Mouse (Mus musculus) myocyte (in vitro differentiated cells): ENCODE results near the gene Gsk3a. TPM values are rescaled to one million over a fixed set of nuclear protein-coding genes. Genes with fewer than 3 reads are reported as not detected.

ENCODE experiments used
- H3K27me3 ChIP-seq: one replicate; pipeline ENCODE4 v1.6.1; 2011; ENCODE audit not compliant: control insufficient read depth, insufficient read depth, insufficient read length
- H3K36me3 ChIP-seq: one replicate; pipeline ENCODE4 v1.6.1; 2011; ENCODE audit not compliant: control insufficient read depth, insufficient read depth
- H3K4me2 ChIP-seq: one replicate; pipeline ENCODE4 v1.6.1; 2011; ENCODE audit warnings: low read depth, control low read depth
- H3K4me3 ChIP-seq: one replicate; pipeline ENCODE4 v1.5.1; 2011; ENCODE audit warnings: mild to moderate bottlenecking, control low read depth, moderate library complexity
- H3K79me2 ChIP-seq: one replicate; pipeline ENCODE4 v1.6.1; 2011; ENCODE audit not compliant: control insufficient read depth, insufficient read depth
- H3ac ChIP-seq: one replicate; pipeline ENCODE4 v1.6.1; 2011; ENCODE audit not compliant: control insufficient read depth, insufficient read length
- CEBPB ChIP-seq: IDR thresholded peaks from 2 replicates; pipeline ENCODE4 v1.6.1; 2011; ENCODE audit warnings: mild to moderate bottlenecking, moderate library complexity; ENCODE audit not compliant: poor library complexity, insufficient read depth, severe bottlenecking
- E2F4 ChIP-seq: IDR thresholded peaks from one replicate; pipeline ENCODE4 v1.6.1; 2011; ENCODE audit warnings: mild to moderate bottlenecking, control low read depth, moderate library complexity; ENCODE audit not compliant: insufficient read depth
- MAX ChIP-seq: IDR thresholded peaks from one replicate; pipeline ENCODE4 v1.6.1; 2011; ENCODE audit warnings: low read depth, mild to moderate bottlenecking, control low read depth
- MYOD1 ChIP-seq, 3 experiments: IDR thresholded peaks; one replicate each; pipeline ENCODE4 v1.6.1; 2011; ENCODE audit warnings: control low read depth in 2 of 3, low read depth in 2 of 3, mild to moderate bottlenecking in 2 of 3, moderate library complexity in 1 of 3; ENCODE audit not compliant: insufficient read length in 2 of 3, control insufficient read depth in 1 of 3
- MYOG ChIP-seq, 3 experiments: IDR thresholded peaks; one replicate each; pipeline ENCODE4 v1.6.1; 2011; ENCODE audit warnings: control low read depth in 2 of 3, low read depth in 2 of 3, mild to moderate bottlenecking in 2 of 3; ENCODE audit not compliant: insufficient read length in 2 of 3, control insufficient read depth in 1 of 3, insufficient read depth in 1 of 3
- POLR2A ChIP-seq: IDR thresholded peaks from one replicate; pipeline ENCODE4 v1.6.1; 2011; ENCODE audit warnings: low read depth, mild to moderate bottlenecking, control low read depth, moderate library complexity; ENCODE audit not compliant: insufficient read length
- POLR2AphosphoS2 ChIP-seq: IDR thresholded peaks from one replicate; pipeline ENCODE4 v1.6.1; 2011; ENCODE audit warnings: low read depth, control low read depth; ENCODE audit not compliant: insufficient read length
- REST ChIP-seq: IDR thresholded peaks from one replicate; pipeline ENCODE4 v1.6.1; 2011; ENCODE audit warnings: mild to moderate bottlenecking, control low read depth, moderate library complexity; ENCODE audit not compliant: insufficient read depth, insufficient read length
- SRF ChIP-seq: IDR thresholded peaks from one replicate; pipeline ENCODE4 v1.6.1; 2011; ENCODE audit warnings: low read depth; ENCODE audit not compliant: control insufficient read depth, insufficient read length
- TCF12 ChIP-seq: IDR thresholded peaks from one replicate; pipeline ENCODE4 v1.6.1; 2011; ENCODE audit warnings: mild to moderate bottlenecking, control low read depth; ENCODE audit not compliant: poor library complexity, insufficient read depth, severe bottlenecking
- TCF3 ChIP-seq: IDR thresholded peaks from one replicate; pipeline ENCODE4 v1.6.1; 2011; ENCODE audit warnings: low read depth, control low read depth; ENCODE audit not compliant: insufficient read length
- USF1 ChIP-seq: IDR thresholded peaks from one replicate; pipeline ENCODE4 v1.6.1; 2011; ENCODE audit warnings: low read depth, mild to moderate bottlenecking, control low read depth, moderate library complexity
- polyA plus RNA-seq: library from polyadenylated mRNA; unstranded; fragments of >200 nt; fragmentation: generic; extraction: Trizol; gene quantifications from one replicate; pipeline ENCODE4 v1.2.1, GENCODE M21; 2012; ENCODE audit warnings: missing spikeins

Gsk3a gene
- polyA plus RNA-seq, 1 experiment = 69.4 TPM

GRCm38 (mm10) chr7:25247498-25247897 is 9.8 kb upstream of the Gsk3a start:
- Histone ChIP-seq H3K4me2 (peak overlapping the region; percentile 99), H3K4me3 (peak overlapping the region; percentile 84), H3ac (peak overlapping the region; percentile 27), H3K79me2 (peaks cover 60% of the 10 kb centered on the region), H3K27me3 (no peaks in the 10 kb centered on the region), H3K36me3 (no peaks in the 10 kb centered on the region)
- TF ChIP-seq MYOD1 (IDR thresholded peaks at IDR 0.05; ENCODE audit: control insufficient read depth in 1 of 3, insufficient read length in 2 of 3, low read depth in 2 of 3) (no peak), REST (no peak), POLR2AphosphoS2 (no peak), TCF3 (no peak), USF1 (no peak), MAX (no peak), E2F4 (no peak), CEBPB (no peak), POLR2A (no peak), TCF12 (no peak), MYOG (IDR thresholded peaks at IDR 0.05; ENCODE audit: control insufficient read depth in 1 of 3, insufficient read depth in 1 of 3, insufficient read length in 2 of 3, low read depth in 2 of 3) (no peak), SRF (no peak)

- Histone ChIP-seq H3K4me3 (peak overlapping the region; percentile 84), H3K79me2 (peaks cover 60% of the 10 kb centered on the region), H3K36me3 (no peaks in the 10 kb centered on the region), H3ac (no peak overlapping the region), H3K27me3 (no peaks in the 10 kb centered on the region), H3K4me2 (peak overlapping the region; percentile 99)
- no peak for TF ChIP-seq SRF
- no peak for TF ChIP-seq REST
- no peak for TF ChIP-seq TCF3
- TF ChIP-seq MYOG (IDR thresholded peaks at IDR 0.05; ENCODE audit: control insufficient read depth in 1 of 3, insufficient read depth in 1 of 3, insufficient read length in 2 of 3, low read depth in 2 of 3) = no peak
- TF ChIP-seq POLR2AphosphoS2 = no peak
- TF ChIP-seq TCF12 = no peak
Measured at GRCm38 (mm10) chr7:25246759-25247137, 9.1 kb upstream of the Gsk3a start.

- Histone ChIP-seq H3K4me2 (peak overlapping the region; percentile 99), H3K36me3 (no peaks in the 10 kb centered on the region), H3ac (no peak overlapping the region), H3K27me3 (no peaks in the 10 kb centered on the region), H3K4me3 (peak overlapping the region; percentile 84), H3K79me2 (peaks cover 60% of the 10 kb centered on the region)
- TF ChIP-seq TCF12 (no peak), POLR2A (peak; percentile 14), MYOG (IDR thresholded peaks at IDR 0.05; ENCODE audit: control insufficient read depth in 1 of 3, insufficient read depth in 1 of 3, insufficient read length in 2 of 3, low read depth in 2 of 3) (no peak), USF1 (no peak), E2F4 (no peak), REST (no peak), TCF3 (no peak), CEBPB (no peak), SRF (no peak), POLR2AphosphoS2 (peak; percentile 14)
Measured at GRCm38 (mm10) chr7:25246079-25246758, 8.6 kb upstream of the Gsk3a start.

GRCm38 (mm10) chr7:25244562-25245369 is 7.1 kb upstream of the Gsk3a start:
- Histone ChIP-seq H3K27me3 (no peaks in the 10 kb centered on the region), H3ac (no peak overlapping the region), H3K79me2 (peaks cover 53% of the 10 kb centered on the region), H3K4me2 (no peak overlapping the region), H3K36me3 (no peaks in the 10 kb centered on the region), H3K4me3 (no peak overlapping the region)
- TF ChIP-seq CEBPB = no peak
- no peak for TF ChIP-seq REST
- no peak for TF ChIP-seq POLR2A
- no peak for TF ChIP-seq TCF3
- no peak for TF ChIP-seq MAX
- TF ChIP-seq MYOG (IDR thresholded peaks at IDR 0.05; ENCODE audit: control insufficient read depth in 1 of 3, insufficient read depth in 1 of 3, insufficient read length in 2 of 3, low read depth in 2 of 3) = no peak
- TF ChIP-seq USF1 = no peak
- no peak for TF ChIP-seq SRF
- TF ChIP-seq POLR2AphosphoS2 = no peak
- no peak for TF ChIP-seq E2F4
- TF ChIP-seq TCF12 = no peak
- TF ChIP-seq MYOD1 (IDR thresholded peaks at IDR 0.05; ENCODE audit: control insufficient read depth in 1 of 3, insufficient read length in 2 of 3, low read depth in 2 of 3) = no peak
